Mouse (Mus musculus): ENCODE data around the gene Iqcf6. TPM values are rescaled to one million over a fixed set of nuclear protein-coding genes. Genes with fewer than 3 reads are reported as not detected.
"Not testable (repeated sequence)": the region's sequence is repeated elsewhere in the genome, so short reads cannot be mapped to it uniquely, and the experiment has no call there.

The Iqcf6 gene
- total RNA-seq (2017) = not detected in 2 replicates

GRCm38 (mm10) chr9:106626282-106626681 is at the start of gene Iqcf6:
TSS of gene Iqcf6 (plus strand) at chr9:106626582.
- no peak for ATAC-seq (replicated peaks in 1 of 2; ENCODE audit: insufficient read depth in 1 of 2, low FRiP score in 2 of 2, low TSS enrichment in 1 of 2, low read depth in 1 of 2, poor library complexity in 2 of 2, severe bottlenecking in 2 of 2)

GRCm38 (mm10) chr9:106580016-106580415 is 46.4 kb upstream of the Iqcf6 start:
- no peak for ATAC-seq (replicated peaks in 1 of 2; ENCODE audit: insufficient read depth in 1 of 2, low FRiP score in 2 of 2, low TSS enrichment in 1 of 2, low read depth in 1 of 2, poor library complexity in 2 of 2, severe bottlenecking in 2 of 2)

GRCm38 (mm10) chr9:106582552-106582951 is 43.8 kb upstream of the Iqcf6 start:
- ATAC-seq (replicated peaks in 1 of 2; ENCODE audit: insufficient read depth in 1 of 2, low FRiP score in 2 of 2, low TSS enrichment in 1 of 2, low read depth in 1 of 2, poor library complexity in 2 of 2, severe bottlenecking in 2 of 2) = no peak

GRCm38 (mm10) chr9:106592158-106592557 is 34.2 kb upstream of the Iqcf6 start:
- no peak for ATAC-seq (replicated peaks in 1 of 2; ENCODE audit: insufficient read depth in 1 of 2, low FRiP score in 2 of 2, low TSS enrichment in 1 of 2, low read depth in 1 of 2, poor library complexity in 2 of 2, severe bottlenecking in 2 of 2)

GRCm38 (mm10) chr9:106595402-106595801 is 31.0 kb upstream of the Iqcf6 start:
- not testable (repeated sequence) for ATAC-seq (replicated peaks in 1 of 2; ENCODE audit: insufficient read depth in 1 of 2, low FRiP score in 2 of 2, low TSS enrichment in 1 of 2, low read depth in 1 of 2, poor library complexity in 2 of 2, severe bottlenecking in 2 of 2)

- ATAC-seq (replicated peaks in 1 of 2; ENCODE audit: insufficient read depth in 1 of 2, low FRiP score in 2 of 2, low TSS enrichment in 1 of 2, low read depth in 1 of 2, poor library complexity in 2 of 2, severe bottlenecking in 2 of 2) = no peak
Measured at GRCm38 (mm10) chr9:106595836-106596235, 30.5 kb upstream of the Iqcf6 start.

GRCm38 (mm10) chr9:106598466-106598865 is 27.9 kb upstream of the Iqcf6 start:
- no peak for ATAC-seq (replicated peaks in 1 of 2; ENCODE audit: insufficient read depth in 1 of 2, low FRiP score in 2 of 2, low TSS enrichment in 1 of 2, low read depth in 1 of 2, poor library complexity in 2 of 2, severe bottlenecking in 2 of 2)

GRCm38 (mm10) chr9:106600546-106600945 is 25.8 kb upstream of the Iqcf6 start:
- no peak for ATAC-seq (replicated peaks in 1 of 2; ENCODE audit: insufficient read depth in 1 of 2, low FRiP score in 2 of 2, low TSS enrichment in 1 of 2, low read depth in 1 of 2, poor library complexity in 2 of 2, severe bottlenecking in 2 of 2)

- ATAC-seq (replicated peaks in 1 of 2; ENCODE audit: insufficient read depth in 1 of 2, low FRiP score in 2 of 2, low TSS enrichment in 1 of 2, low read depth in 1 of 2, poor library complexity in 2 of 2, severe bottlenecking in 2 of 2) = no peak
Measured at GRCm38 (mm10) chr9:106610727-106611126, 15.7 kb upstream of the Iqcf6 start.

GRCm38 (mm10) chr9:106613951-106614350 is 12.4 kb upstream of the Iqcf6 start:
- no peak for ATAC-seq (replicated peaks in 1 of 2; ENCODE audit: insufficient read depth in 1 of 2, low FRiP score in 2 of 2, low TSS enrichment in 1 of 2, low read depth in 1 of 2, poor library complexity in 2 of 2, severe bottlenecking in 2 of 2)

GRCm38 (mm10) chr9:106614616-106615015 is 11.8 kb upstream of the Iqcf6 start:
- no peak for ATAC-seq (replicated peaks in 1 of 2; ENCODE audit: insufficient read depth in 1 of 2, low FRiP score in 2 of 2, low TSS enrichment in 1 of 2, low read depth in 1 of 2, poor library complexity in 2 of 2, severe bottlenecking in 2 of 2)

GRCm38 (mm10) chr9:106616306-106616705 is 10.1 kb upstream of the Iqcf6 start:
- no peak for ATAC-seq (replicated peaks in 1 of 2; ENCODE audit: insufficient read depth in 1 of 2, low FRiP score in 2 of 2, low TSS enrichment in 1 of 2, low read depth in 1 of 2, poor library complexity in 2 of 2, severe bottlenecking in 2 of 2)

- no peak for ATAC-seq (replicated peaks in 1 of 2; ENCODE audit: insufficient read depth in 1 of 2, low FRiP score in 2 of 2, low TSS enrichment in 1 of 2, low read depth in 1 of 2, poor library complexity in 2 of 2, severe bottlenecking in 2 of 2)
Measured at GRCm38 (mm10) chr9:106617496-106617895, 8.9 kb upstream of the Iqcf6 start.

- not testable (repeated sequence) for ATAC-seq (replicated peaks in 1 of 2; ENCODE audit: insufficient read depth in 1 of 2, low FRiP score in 2 of 2, low TSS enrichment in 1 of 2, low read depth in 1 of 2, poor library complexity in 2 of 2, severe bottlenecking in 2 of 2)
Measured at GRCm38 (mm10) chr9:106627796-106628195, 1.4 kb downstream of the Iqcf6 start.

- no peak for ATAC-seq (replicated peaks in 1 of 2; ENCODE audit: insufficient read depth in 1 of 2, low FRiP score in 2 of 2, low TSS enrichment in 1 of 2, low read depth in 1 of 2, poor library complexity in 2 of 2, severe bottlenecking in 2 of 2)
Measured at GRCm38 (mm10) chr9:106632185-106632584, 5.8 kb downstream of the Iqcf6 start.

GRCm38 (mm10) chr9:106638154-106638553 is 11.8 kb downstream of the Iqcf6 start:
- ATAC-seq (replicated peaks in 1 of 2; ENCODE audit: insufficient read depth in 1 of 2, low FRiP score in 2 of 2, low TSS enrichment in 1 of 2, low read depth in 1 of 2, poor library complexity in 2 of 2, severe bottlenecking in 2 of 2) = no peak

GRCm38 (mm10) chr9:106641346-106641745 is 15.0 kb downstream of the Iqcf6 start:
- no peak for ATAC-seq (replicated peaks in 1 of 2; ENCODE audit: insufficient read depth in 1 of 2, low FRiP score in 2 of 2, low TSS enrichment in 1 of 2, low read depth in 1 of 2, poor library complexity in 2 of 2, severe bottlenecking in 2 of 2)

- ATAC-seq (replicated peaks in 1 of 2; ENCODE audit: insufficient read depth in 1 of 2, low FRiP score in 2 of 2, low TSS enrichment in 1 of 2, low read depth in 1 of 2, poor library complexity in 2 of 2, severe bottlenecking in 2 of 2) = peak; percentile 81 to 85
Measured at GRCm38 (mm10) chr9:106643128-106643527, 16.7 kb downstream of the Iqcf6 start.

GRCm38 (mm10) chr9:106643787-106644186 is 17.4 kb downstream of the Iqcf6 start:
- ATAC-seq (replicated peaks in 1 of 2; ENCODE audit: insufficient read depth in 1 of 2, low FRiP score in 2 of 2, low TSS enrichment in 1 of 2, low read depth in 1 of 2, poor library complexity in 2 of 2, severe bottlenecking in 2 of 2) = no peak

Data from hematopoietic stem cell, adult 5-6 weeks (primary cell).